Mouse (Mus musculus): ENCODE data around the gene Acta1. TPM values are rescaled to one million over a fixed set of nuclear protein-coding genes. Genes with fewer than 3 reads are reported as not detected.

Gene Acta1
- polyA plus RNA-seq, 1 experiment from 2014 or later, result 159 TPM

DNA sequence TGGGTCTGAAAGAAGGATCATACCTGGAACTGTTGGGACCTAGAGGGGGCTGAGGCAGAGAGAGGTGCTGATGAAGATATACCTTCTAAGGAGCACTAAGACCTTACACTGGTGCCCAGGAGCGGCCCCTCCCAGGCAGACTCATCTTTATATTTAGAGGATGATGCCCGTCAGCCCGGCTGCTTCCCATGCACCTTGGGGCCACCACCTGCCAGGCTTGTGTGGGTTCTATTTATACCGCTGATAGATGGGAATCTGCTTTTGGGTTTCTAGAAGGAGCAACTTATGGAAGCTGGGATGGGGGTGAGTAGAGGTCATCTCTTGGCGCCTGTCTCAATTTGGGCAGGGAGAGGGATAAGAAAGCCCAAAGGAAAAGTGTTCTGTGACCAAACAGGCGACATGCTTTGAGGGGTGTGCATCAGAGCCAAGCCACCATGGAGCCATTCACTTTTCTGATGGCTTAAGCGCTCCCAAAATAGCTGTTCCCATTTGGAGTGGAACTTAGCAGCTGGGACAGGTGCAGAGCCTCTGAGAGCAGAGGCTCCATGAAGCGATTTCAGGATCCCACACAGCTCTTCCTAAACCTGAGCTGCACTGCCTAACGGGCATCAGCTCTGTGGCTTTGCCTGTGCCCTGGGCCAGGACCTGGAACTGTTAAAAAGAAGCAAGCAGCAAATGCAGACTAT is 1.3 kb upstream of the Acta1 start:
- no peak overlapping the region for H3K4me3 ChIP-seq (replicated peaks)
- no peak overlapping the region for H3K9ac ChIP-seq
- no peaks in the 10 kb centered on the region for H3K9me3 ChIP-seq (replicated peaks)
- H3K27ac ChIP-seq (replicated peaks), result no peak overlapping the region
- H3K36me3 ChIP-seq (replicated peaks), result peaks cover 25% of the 10 kb centered on the region
- 61% methylated on average over 9 of the region's 9 CpGs for WGBS (ENCODE audit: insufficient replicate concordance)
- peaks cover 7% of the 10 kb centered on the region; the same call in 1 of the 2 replicates for H3K4me1 ChIP-seq (replicated peaks)
- H3K4me2 ChIP-seq, result no peak overlapping the region
- peaks cover 63% of the 10 kb centered on the region for H3K27me3 ChIP-seq
- ATAC-seq (ENCODE audit: insufficient read depth), result no peak

DNA sequence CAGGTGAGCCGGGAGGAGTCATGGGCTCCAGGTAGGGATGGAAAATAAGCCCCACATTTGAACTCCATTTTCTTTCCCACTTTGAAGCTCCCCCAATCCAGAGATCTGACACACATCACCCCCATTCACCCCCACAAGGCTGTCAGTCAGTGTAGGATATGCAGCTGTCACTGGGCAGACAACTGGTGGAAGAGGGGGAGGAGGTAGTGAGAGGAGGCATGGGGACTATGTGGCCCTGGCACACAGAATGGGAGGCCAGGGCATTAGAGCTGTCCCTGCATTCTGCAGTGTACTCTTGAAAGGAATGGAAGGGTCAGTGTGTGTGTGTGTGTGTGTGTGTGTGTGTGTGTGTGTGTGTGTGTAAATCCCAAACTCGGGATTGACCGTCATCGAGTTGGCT is 679 bp upstream of the Acta1 start:
- Histone ChIP-seq H3K4me1 (replicated peaks) (peaks cover 7% of the 10 kb centered on the region; the same call in 1 of the 2 replicates), H3K4me3 (replicated peaks) (no peak overlapping the region), H3K9ac (no peak overlapping the region), H3K36me3 (replicated peaks) (peaks cover 19% of the 10 kb centered on the region), H3K27ac (replicated peaks) (no peak overlapping the region), H3K4me2 (no peak overlapping the region), H3K27me3 (peaks cover 69% of the 10 kb centered on the region), H3K9me3 (replicated peaks) (no peaks in the 10 kb centered on the region)
- WGBS (ENCODE audit: insufficient replicate concordance), result 76% methylated on average over 3 of the region's 4 CpGs
- no peak for ATAC-seq (ENCODE audit: insufficient read depth)

DNA sequence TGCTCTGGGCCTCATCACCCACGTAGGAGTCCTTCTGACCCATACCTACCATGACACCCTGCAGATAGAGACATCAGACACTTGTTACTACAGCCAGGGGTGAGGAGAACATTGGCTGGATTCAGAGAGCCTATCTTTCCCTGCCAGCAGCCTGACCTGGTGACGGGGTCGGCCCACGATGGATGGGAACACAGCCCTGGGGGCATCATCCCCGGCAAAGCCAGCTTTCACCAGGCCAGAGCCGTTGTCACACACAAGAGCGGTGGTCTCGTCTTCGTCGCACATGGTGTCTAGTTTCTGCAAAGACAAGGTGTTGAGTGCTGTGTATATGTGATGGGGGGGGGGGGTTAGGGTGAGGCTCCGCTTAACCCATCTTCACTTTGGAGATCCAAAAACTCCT is 1.1 kb downstream of the Acta1 start:
- peaks cover under 1% of the 10 kb centered on the region for H3K36me3 ChIP-seq (replicated peaks)
- ATAC-seq (ENCODE audit: insufficient read depth), result no peak
- H3K27me3 ChIP-seq, result peaks cover 83% of the 10 kb centered on the region
- WGBS (ENCODE audit: insufficient replicate concordance), result 71% methylated on average over 11 of the region's 11 CpGs
- no peak overlapping the region for H3K4me2 ChIP-seq
- H3K27ac ChIP-seq (replicated peaks), result no peak overlapping the region
- no peak overlapping the region for H3K4me3 ChIP-seq (replicated peaks)
- no peak overlapping the region for H3K9ac ChIP-seq
- no peaks in the 10 kb centered on the region for H3K9me3 ChIP-seq (replicated peaks)
- H3K4me1 ChIP-seq (replicated peaks), result peaks cover 7% of the 10 kb centered on the region; the same call in 1 of the 2 replicates

DNA sequence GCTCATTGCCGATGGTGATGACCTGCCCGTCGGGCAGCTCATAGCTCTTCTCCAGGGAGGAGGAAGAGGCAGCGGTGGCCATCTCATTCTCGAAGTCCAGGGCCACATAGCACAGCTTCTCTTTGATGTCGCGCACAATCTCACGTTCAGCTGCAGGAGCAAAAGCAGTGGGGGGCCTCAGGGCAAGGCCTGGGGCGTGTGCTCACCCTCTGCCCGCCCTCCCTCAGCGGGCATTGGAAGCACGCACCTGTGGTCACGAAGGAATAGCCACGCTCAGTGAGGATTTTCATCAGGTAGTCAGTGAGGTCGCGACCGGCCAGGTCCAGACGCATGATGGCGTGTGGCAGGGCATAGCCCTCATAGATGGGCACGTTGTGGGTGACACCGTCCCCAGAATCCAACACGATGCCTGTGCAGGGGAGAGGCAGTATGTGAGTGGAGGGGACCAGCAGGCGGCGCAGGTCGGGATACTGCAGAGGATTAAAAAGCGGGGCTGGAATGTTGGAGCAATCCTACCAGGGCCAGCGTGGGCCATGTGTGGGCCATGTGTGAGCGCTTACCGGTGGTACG is 1.9 kb downstream of the Acta1 start:
- ATAC-seq (ENCODE audit: insufficient read depth), result no peak
- WGBS (ENCODE audit: insufficient replicate concordance), result 14% methylated on average over 30 of the region's 30 CpGs
- peaks cover 83% of the 10 kb centered on the region for H3K27me3 ChIP-seq

DNA sequence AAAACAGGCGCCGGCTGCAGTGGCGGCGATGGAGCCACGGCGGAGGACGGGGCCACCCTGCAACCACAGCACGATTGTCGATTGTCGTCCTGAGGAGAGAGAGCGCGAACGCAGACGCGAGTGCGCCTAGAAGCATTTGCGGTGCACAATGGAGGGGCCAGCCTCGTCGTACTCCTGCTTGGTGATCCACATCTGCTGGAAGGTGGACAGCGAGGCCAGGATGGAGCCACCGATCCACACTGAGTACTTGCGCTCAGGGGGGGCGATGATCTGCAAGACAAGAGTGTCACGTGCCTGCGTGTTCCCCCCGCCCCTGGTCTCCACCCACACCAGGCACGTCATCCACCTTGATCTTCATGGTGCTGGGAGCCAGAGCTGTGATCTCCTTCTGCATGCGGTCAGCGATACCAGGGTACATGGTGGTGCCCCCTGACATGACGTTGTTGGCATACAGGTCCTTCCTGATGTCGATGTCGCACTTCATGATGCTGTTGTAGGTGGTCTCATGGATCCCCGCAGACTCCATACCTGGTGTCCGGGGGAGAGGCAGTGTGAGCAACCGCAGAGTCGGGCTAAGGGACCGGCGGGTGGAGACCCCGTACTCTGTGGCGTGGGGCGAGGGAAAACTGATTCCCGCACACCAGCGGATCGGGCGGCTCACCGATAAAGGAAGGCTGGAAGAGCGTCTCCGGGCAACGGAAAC is 2.5 kb downstream of the Acta1 start:
- no peaks in the 10 kb centered on the region for H3K9me3 ChIP-seq (replicated peaks)
- H3K27me3 ChIP-seq, result peaks cover 82% of the 10 kb centered on the region
- no peak overlapping the region; the same call in none of the 2 replicates for H3K4me2 ChIP-seq
- H3K4me1 ChIP-seq (replicated peaks), result peaks cover 7% of the 10 kb centered on the region; the same call in 1 of the 2 replicates
- no peak overlapping the region for H3K9ac ChIP-seq
- H3K36me3 ChIP-seq (replicated peaks), result no peaks in the 10 kb centered on the region
- ATAC-seq (ENCODE audit: insufficient read depth), result no peak
- H3K27ac ChIP-seq (replicated peaks), result no peak overlapping the region
- H3K4me3 ChIP-seq (replicated peaks), result no peak overlapping the region
- WGBS (ENCODE audit: insufficient replicate concordance), result 4% methylated on average over 49 of the region's 49 CpGs

More for the DNA sequence above, 1.9 kb downstream of the Acta1 start:
- Histone ChIP-seq H3K27ac (replicated peaks) (no peak overlapping the region), H3K36me3 (replicated peaks) (no peaks in the 10 kb centered on the region), H3K9me3 (replicated peaks) (no peaks in the 10 kb centered on the region), H3K4me3 (replicated peaks) (no peak overlapping the region), H3K4me1 (replicated peaks) (peaks cover 7% of the 10 kb centered on the region; the same call in 1 of the 2 replicates), H3K9ac (no peak overlapping the region), H3K4me2 (no peak overlapping the region)

DNA sequence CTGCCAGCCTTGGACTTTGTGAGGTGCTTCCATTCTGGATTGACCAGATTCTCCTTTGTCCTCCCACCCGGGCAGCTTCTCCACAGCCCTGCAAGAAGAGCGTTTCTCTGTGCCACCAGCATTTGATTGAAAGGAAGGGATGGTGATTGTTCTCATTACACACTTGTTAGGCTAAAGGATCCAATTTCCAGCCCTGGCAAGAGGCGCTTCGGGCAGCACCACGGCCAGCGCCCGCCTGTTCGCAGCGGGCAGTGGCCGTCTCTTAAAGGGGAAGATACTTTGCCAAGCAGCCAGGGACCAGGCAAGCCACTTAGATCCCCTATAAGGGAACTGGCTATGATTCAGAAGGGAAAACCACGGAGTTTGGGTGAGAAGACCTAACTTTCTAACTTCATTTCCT is 3.3 kb downstream of the Acta1 start:
- Histone ChIP-seq H3K4me3 (replicated peaks) (no peak overlapping the region), H3K9ac (no peak overlapping the region), H3K9me3 (replicated peaks) (no peaks in the 10 kb centered on the region), H3K4me1 (replicated peaks) (peaks cover 7% of the 10 kb centered on the region; the same call in 1 of the 2 replicates), H3K27me3 (peaks cover 81% of the 10 kb centered on the region), H3K27ac (replicated peaks) (no peak overlapping the region), H3K36me3 (replicated peaks) (no peaks in the 10 kb centered on the region), H3K4me2 (no peak overlapping the region)
- WGBS (ENCODE audit: insufficient replicate concordance), result 3% methylated on average over 11 of the region's 11 CpGs
- ATAC-seq (ENCODE audit: insufficient read depth), result no peak

DNA sequence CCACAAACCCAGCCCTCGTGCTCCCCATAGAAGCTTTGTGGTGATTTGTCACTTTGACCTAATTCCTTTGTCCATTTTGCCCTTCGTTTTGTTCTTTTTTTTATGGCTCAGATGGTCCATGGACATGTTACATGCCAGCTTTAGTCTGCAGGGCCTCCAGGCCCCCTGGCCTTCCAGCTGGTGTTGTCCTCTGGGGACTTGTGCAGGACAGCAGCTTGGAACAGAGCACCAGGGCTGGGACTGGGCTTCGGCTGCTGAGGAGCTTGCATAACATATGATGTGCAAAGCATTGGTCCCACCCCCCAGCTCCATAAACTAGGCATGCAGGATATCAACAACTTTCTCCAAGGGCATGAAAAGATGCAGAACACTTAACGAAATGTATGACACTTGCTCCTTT is 4.8 kb downstream of the Acta1 start:
- no peak for ATAC-seq (ENCODE audit: insufficient read depth)
- no peak overlapping the region for H3K4me3 ChIP-seq (replicated peaks)
- H3K36me3 ChIP-seq (replicated peaks), result no peaks in the 10 kb centered on the region
- 48% methylated on average over 4 of the region's 4 CpGs for WGBS (ENCODE audit: insufficient replicate concordance)
- no peaks in the 10 kb centered on the region for H3K9me3 ChIP-seq (replicated peaks)
- peaks cover 81% of the 10 kb centered on the region for H3K27me3 ChIP-seq
- no peak overlapping the region for H3K27ac ChIP-seq (replicated peaks)
- H3K4me2 ChIP-seq, result no peak overlapping the region
- H3K4me1 ChIP-seq (replicated peaks), result peaks cover 7% of the 10 kb centered on the region; the same call in 1 of the 2 replicates
- no peak overlapping the region for H3K9ac ChIP-seq

DNA sequence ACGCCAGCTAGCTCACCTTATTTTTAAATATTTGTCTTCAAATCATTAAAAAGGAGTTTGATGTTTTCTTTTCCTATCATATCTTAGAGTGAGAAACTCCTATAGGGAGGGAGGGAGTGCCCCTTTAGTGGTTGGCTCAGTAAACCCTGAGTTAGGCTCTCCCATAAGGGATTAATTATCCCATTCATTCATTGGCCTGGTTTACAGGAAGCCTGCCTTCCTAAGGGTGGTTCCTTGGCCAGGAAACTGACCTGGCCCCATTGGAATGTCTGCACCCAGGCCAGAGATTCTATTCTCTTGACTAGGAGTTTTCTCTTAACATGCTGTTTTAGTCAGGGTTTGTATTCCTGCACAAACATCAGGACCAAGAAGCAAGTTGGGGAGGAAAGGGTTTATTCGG is 6.6 kb downstream of the Acta1 start:
- no peak for ATAC-seq (ENCODE audit: insufficient read depth)

DNA sequence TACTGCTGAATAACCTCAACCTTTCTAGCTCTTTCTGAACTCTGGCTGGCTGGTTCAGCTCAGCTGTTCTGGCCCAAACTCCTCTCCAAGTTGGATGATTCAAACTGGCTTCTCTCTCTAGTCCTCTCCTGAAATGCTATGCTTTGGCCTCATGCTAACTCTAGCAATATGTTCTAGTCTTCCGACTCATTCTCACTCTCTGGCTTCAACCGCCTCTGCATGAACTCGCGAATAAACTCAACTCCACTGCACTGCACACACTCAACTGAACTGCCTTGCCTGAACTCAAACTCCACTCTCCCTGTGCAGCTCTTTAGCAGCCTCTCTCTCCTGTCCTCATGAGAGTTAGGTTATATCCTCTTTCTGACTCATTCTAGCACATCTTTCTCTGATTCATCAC is 7.4 kb downstream of the Acta1 start:
- Histone ChIP-seq H3K4me1 (replicated peaks) (peaks cover 6% of the 10 kb centered on the region; the same call in 1 of the 2 replicates), H3K27me3 (peaks cover 74% of the 10 kb centered on the region), H3K4me2 (no peak overlapping the region), H3K36me3 (replicated peaks) (no peaks in the 10 kb centered on the region), H3K9ac (no peak overlapping the region), H3K27ac (replicated peaks) (no peak overlapping the region), H3K9me3 (replicated peaks) (no peaks in the 10 kb centered on the region), H3K4me3 (replicated peaks) (no peak overlapping the region)
- 81% methylated on average over 4 of the region's 4 CpGs for WGBS (ENCODE audit: insufficient replicate concordance)
- no peak for ATAC-seq (ENCODE audit: insufficient read depth)

More for the DNA sequence above, 6.6 kb downstream of the Acta1 start:
- H3K4me1 ChIP-seq (replicated peaks), result peaks cover 7% of the 10 kb centered on the region; the same call in 1 of the 2 replicates
- WGBS (ENCODE audit: insufficient replicate concordance), result 57% methylated on average over 2 of the region's 2 CpGs
- no peaks in the 10 kb centered on the region for H3K36me3 ChIP-seq (replicated peaks)
- no peak overlapping the region for H3K4me3 ChIP-seq (replicated peaks)
- no peak overlapping the region for H3K27ac ChIP-seq (replicated peaks)
- no peak overlapping the region for H3K9ac ChIP-seq
- no peaks in the 10 kb centered on the region for H3K9me3 ChIP-seq (replicated peaks)
- H3K4me2 ChIP-seq, result no peak overlapping the region
- peaks cover 81% of the 10 kb centered on the region for H3K27me3 ChIP-seq

DNA sequence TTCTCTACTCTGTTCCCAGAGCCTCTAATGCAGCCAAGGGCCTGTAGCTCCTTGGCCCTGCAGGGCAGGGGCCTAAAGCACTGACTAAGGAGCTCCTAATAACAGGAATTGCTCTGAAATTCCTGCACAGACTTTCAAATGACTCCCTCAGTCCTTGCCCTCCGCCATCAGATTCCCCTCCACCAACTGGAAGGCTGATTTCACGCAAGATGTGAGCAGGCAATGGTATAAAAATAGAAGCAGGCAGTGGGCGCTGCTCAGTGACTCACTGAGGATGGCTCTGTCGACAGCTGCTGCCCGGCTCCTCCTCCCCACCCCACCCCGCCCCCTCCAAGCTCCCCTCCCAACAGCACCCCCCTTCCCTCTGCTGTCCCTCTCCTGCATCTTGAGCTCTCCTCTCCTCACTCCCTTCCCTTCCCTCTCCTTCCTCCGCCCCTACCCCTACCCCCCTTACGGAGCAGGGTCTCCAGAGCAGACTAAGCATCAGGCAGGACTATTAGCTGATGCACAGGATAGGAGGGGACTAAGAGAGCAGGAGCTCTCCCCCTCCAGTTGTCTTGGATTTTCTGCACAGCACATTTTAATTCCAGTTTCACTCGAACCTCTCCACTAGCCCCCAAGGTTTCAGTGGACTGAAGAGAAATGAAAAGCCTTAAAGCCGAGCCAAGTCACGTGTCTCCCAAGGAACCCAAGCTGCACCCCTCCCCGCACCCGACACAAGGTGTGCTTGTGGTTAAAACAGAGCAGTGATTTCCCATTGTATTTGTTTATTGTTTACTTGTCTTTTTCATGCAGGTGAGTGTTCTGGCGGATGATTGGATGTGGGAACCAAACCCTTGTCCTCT is 9.6 kb downstream of the Acta1 start:
- 4% methylated on average over 14 of the region's 14 CpGs for WGBS (ENCODE audit: insufficient replicate concordance)
- no peaks in the 10 kb centered on the region for H3K36me3 ChIP-seq (replicated peaks)
- H3K27me3 ChIP-seq, result peaks cover 55% of the 10 kb centered on the region
- no peaks in the 10 kb centered on the region for H3K4me1 ChIP-seq (replicated peaks)
- H3K4me3 ChIP-seq (replicated peaks), result no peak overlapping the region
- H3K9me3 ChIP-seq (replicated peaks), result no peaks in the 10 kb centered on the region
- H3K9ac ChIP-seq, result no peak overlapping the region
- ATAC-seq (ENCODE audit: insufficient read depth), result no peak
- H3K27ac ChIP-seq (replicated peaks), result no peak overlapping the region
- H3K4me2 ChIP-seq, result no peak overlapping the region
